Mouse (Mus musculus): Measurements from ENCODE around the gene Khdrbs2.

Gene Khdrbs2

GRCm38 (mm10) chr1:32172506-32173239 lies at the start of gene Khdrbs2:
TSS of gene Khdrbs2 (plus strand) at chr1:32172714.
- DNase-seq (ENCODE audit: low spot score): peak; percentile 41

GRCm38 (mm10) chr1:32174566-32174965 lies 2.1 kb downstream of the Khdrbs2 start:
- no peak for DNase-seq (ENCODE audit: low spot score)

GRCm38 (mm10) chr1:32199664-32200260 lies 27.2 kb downstream of the Khdrbs2 start:
- no peak for DNase-seq (ENCODE audit: low spot score)

GRCm38 (mm10) chr1:32248443-32248842 lies 75.9 kb downstream of the Khdrbs2 start:
- DNase-seq (ENCODE audit: low spot score): no peak

- no peak for DNase-seq (ENCODE audit: low spot score)
Observed at GRCm38 (mm10) chr1:32249602-32250001, 77.1 kb downstream of the Khdrbs2 start.

- no peak for DNase-seq (ENCODE audit: low spot score)
Observed at GRCm38 (mm10) chr1:32250337-32250736, 77.8 kb downstream of the Khdrbs2 start.

- no peak for DNase-seq (ENCODE audit: low spot score)
Observed at GRCm38 (mm10) chr1:32258942-32259341, 86.4 kb downstream of the Khdrbs2 start.

GRCm38 (mm10) chr1:32270519-32270918 lies 98.0 kb downstream of the Khdrbs2 start:
- DNase-seq (ENCODE audit: low spot score): no peak

GRCm38 (mm10) chr1:32294702-32295101 lies 122.2 kb downstream of the Khdrbs2 start:
- no peak for DNase-seq (ENCODE audit: low spot score)

GRCm38 (mm10) chr1:32301391-32301790 lies 128.9 kb downstream of the Khdrbs2 start:
- DNase-seq (ENCODE audit: low spot score): no peak

GRCm38 (mm10) chr1:32309074-32309473 lies 136.6 kb downstream of the Khdrbs2 start:
- DNase-seq (ENCODE audit: low spot score): no peak

GRCm38 (mm10) chr1:32309637-32310036 lies 137.1 kb downstream of the Khdrbs2 start:
- DNase-seq (ENCODE audit: low spot score): no peak

- DNase-seq (ENCODE audit: low spot score): no peak
Observed at GRCm38 (mm10) chr1:32339108-32339507, 166.6 kb downstream of the Khdrbs2 start.

GRCm38 (mm10) chr1:32347538-32347937 lies 175.0 kb downstream of the Khdrbs2 start:
- DNase-seq (ENCODE audit: low spot score): no peak

- no peak for DNase-seq (ENCODE audit: low spot score)
Observed at GRCm38 (mm10) chr1:32352076-32352475, 179.6 kb downstream of the Khdrbs2 start.

GRCm38 (mm10) chr1:32363539-32363938 lies 191.0 kb downstream of the Khdrbs2 start:
- no peak for DNase-seq (ENCODE audit: low spot score)

GRCm38 (mm10) chr1:32397553-32397952 lies 225.0 kb downstream of the Khdrbs2 start:
- DNase-seq (ENCODE audit: low spot score): no peak

- DNase-seq (ENCODE audit: low spot score): no peak
Observed at GRCm38 (mm10) chr1:32407651-32408050, 235.1 kb downstream of the Khdrbs2 start.

GRCm38 (mm10) chr1:32428410-32428809 lies 255.9 kb downstream of the Khdrbs2 start:
- no peak for DNase-seq (ENCODE audit: low spot score)

- no peak for DNase-seq (ENCODE audit: low spot score)
Observed at GRCm38 (mm10) chr1:32429493-32429892, 257.0 kb downstream of the Khdrbs2 start.

- DNase-seq (ENCODE audit: low spot score): no peak
Observed at GRCm38 (mm10) chr1:32430516-32430915, 258.0 kb downstream of the Khdrbs2 start.

GRCm38 (mm10) chr1:32433118-32433517 lies 260.6 kb downstream of the Khdrbs2 start:
- DNase-seq (ENCODE audit: low spot score): no peak

- no peak for DNase-seq (ENCODE audit: low spot score)
Observed at GRCm38 (mm10) chr1:32443927-32444326, 271.4 kb downstream of the Khdrbs2 start.

GRCm38 (mm10) chr1:32463103-32463516 lies 290.6 kb downstream of the Khdrbs2 start:
- DNase-seq (ENCODE audit: low spot score): no peak

Data from urinary bladder, postnatal 10 days (tissue).